Mouse (Mus musculus) left cerebral cortex, adult 18-20 months (tissue): Measurements from ENCODE around the gene Oasl2. TPM values are rescaled to one million over a fixed set of nuclear protein-coding genes. Genes with fewer than 3 reads are reported as not detected.
"Not testable (repeated sequence)": the region's sequence is repeated elsewhere in the genome, so short reads cannot be mapped to it uniquely, and the experiment has no call there.

ENCODE experiments used
- DNase-seq, 2 experiments: peaks; one replicate each; pipeline ENCODE4 v3.0.0; 2021 to 2022; ENCODE audit warnings: low spot score in 2 of 2, mixed read lengths in 1 of 2
- total RNA-seq, 2 experiments: library from RNA; stranded (reverse); gene quantifications; 2 replicates each; pipeline ENCODE4 v1.2.3; 2021

Oasl2 gene
- total RNA-seq, 2 experiments from 2014 or later = 1.8 to 2.3 TPM

GRCm38 (mm10) chr5:114913686-114914085, 16.9 kb downstream of the Oasl2 start:
- DNase-seq = no peak

- peak; percentile 21 to 44 for DNase-seq
Measured at GRCm38 (mm10) chr5:114914855-114915254, 18.1 kb downstream of the Oasl2 start.

- no peak for DNase-seq
Measured at GRCm38 (mm10) chr5:114915854-114916253, 19.1 kb downstream of the Oasl2 start.

GRCm38 (mm10) chr5:114916777-114917176, 20.0 kb downstream of the Oasl2 start:
- no peak for DNase-seq

GRCm38 (mm10) chr5:114917357-114917756, 20.6 kb downstream of the Oasl2 start:
- DNase-seq = not testable (repeated sequence)

GRCm38 (mm10) chr5:114921551-114922365, 25.0 kb downstream of the Oasl2 start:
- DNase-seq = no peak

GRCm38 (mm10) chr5:114922366-114922731, 25.6 kb downstream of the Oasl2 start:
- no peak for DNase-seq

GRCm38 (mm10) chr5:114922998-114923473, 26.3 kb downstream of the Oasl2 start, which contains the start of gene Oasl1:
Gene Oasl1 (plus strand): TSS chr5:114923240.
- DNase-seq = no peak

GRCm38 (mm10) chr5:114926153-114926684, 29.5 kb downstream of the Oasl2 start:
- DNase-seq = no peak

- no peak for DNase-seq
Measured at GRCm38 (mm10) chr5:114926753-114927152, 30.0 kb downstream of the Oasl2 start.

- no peak for DNase-seq
Measured at GRCm38 (mm10) chr5:114931626-114932025, 34.9 kb downstream of the Oasl2 start.

GRCm38 (mm10) chr5:114933206-114933605, 36.5 kb downstream of the Oasl2 start:
- no peak for DNase-seq

GRCm38 (mm10) chr5:114935838-114936237, 39.1 kb downstream of the Oasl2 start:
- no peak for DNase-seq

- not testable (repeated sequence) for DNase-seq
Measured at GRCm38 (mm10) chr5:114941138-114941537, 44.4 kb downstream of the Oasl2 start.

- peak; percentile 85 to 88 for DNase-seq
Measured at GRCm38 (mm10) chr5:114942074-114942765, 45.5 kb downstream of the Oasl2 start, which contains the start of gene 2210016L21Rik. Gene 2210016L21Rik (plus strand): TSS chr5:114942158.

GRCm38 (mm10) chr5:114942766-114943130, 46.0 kb downstream of the Oasl2 start:
- DNase-seq = no peak

GRCm38 (mm10) chr5:114945072-114945471, 48.3 kb downstream of the Oasl2 start:
- no peak for DNase-seq

GRCm38 (mm10) chr5:114948891-114949290, 52.2 kb downstream of the Oasl2 start:
- peak in 1 of 2 experiments; percentile 24 for DNase-seq

GRCm38 (mm10) chr5:114949316-114949715, 52.6 kb downstream of the Oasl2 start:
- DNase-seq = no peak

- DNase-seq = no peak
Measured at GRCm38 (mm10) chr5:114949812-114950211, 53.1 kb downstream of the Oasl2 start.

GRCm38 (mm10) chr5:114950669-114951068, 53.9 kb downstream of the Oasl2 start:
- DNase-seq = no peak
